Mouse (Mus musculus): Measurements from ENCODE around the gene Frmpd4. TPM values are rescaled to one million over a fixed set of nuclear protein-coding genes. Genes with fewer than 3 reads are reported as not detected.

Gene Frmpd4
- polyA plus RNA-seq, 1 experiment from 2014 or later = 0.02 TPM

Other genes starting within 250 kb of the Frmpd4 start
- 43.3 and 43.8 TPM in 2 replicates for gene Msl3, start 96.7 kb upstream of the Frmpd4 start, polyA plus RNA-seq (2015; fragmentation: Nextera tagmentation; extraction: Ambion mirVana)
- 15.0 and 16.6 TPM in 2 replicates for gene Arhgap6, start 217.9 kb upstream of the Frmpd4 start, polyA plus RNA-seq (2015; fragmentation: Nextera tagmentation; extraction: Ambion mirVana)

Data from lung, embryonic 15.5 days (tissue).